Mouse (Mus musculus): ENCODE data around the gene Tpk1. TPM values are rescaled to one million over a fixed set of nuclear protein-coding genes. Genes with fewer than 3 reads are reported as not detected.

Gene Tpk1
- polyA plus RNA-seq, 1 experiment, result 3.4 TPM

- Histone ChIP-seq H3K36me3 (ENCODE audit: control insufficient read depth, insufficient read depth, low read length) (peaks cover 4% of the 10 kb centered on the region; the same call in 1 of the 2 replicates), H3K4me3 (ENCODE audit: low read depth, low read length) (no peak overlapping the region), H3K4me1 (ENCODE audit: control insufficient read depth, insufficient read depth, insufficient read length, low read length) (no peaks in the 10 kb centered on the region), H3K27ac (ENCODE audit: insufficient read depth, low read depth, low read length) (no peak overlapping the region), H3K27me3 (ENCODE audit: control insufficient read depth, insufficient read depth, low read length) (no peaks in the 10 kb centered on the region)
- TF ChIP-seq CTCF (IDR thresholded peaks at IDR 0.05; ENCODE audit: extremely low read depth, insufficient read length, insufficient replicate concordance, low read depth, low read length) (no peak), POLR2A (IDR thresholded peaks at IDR 0.05; ENCODE audit: low read depth, low read length) (no peak)
- WGBS, result 87% methylated on average over 3 of the region's 3 CpGs
Observed at GRCm38 (mm10) chr6:43657845-43658244, 8.2 kb downstream of the Tpk1 start.

DNA sequence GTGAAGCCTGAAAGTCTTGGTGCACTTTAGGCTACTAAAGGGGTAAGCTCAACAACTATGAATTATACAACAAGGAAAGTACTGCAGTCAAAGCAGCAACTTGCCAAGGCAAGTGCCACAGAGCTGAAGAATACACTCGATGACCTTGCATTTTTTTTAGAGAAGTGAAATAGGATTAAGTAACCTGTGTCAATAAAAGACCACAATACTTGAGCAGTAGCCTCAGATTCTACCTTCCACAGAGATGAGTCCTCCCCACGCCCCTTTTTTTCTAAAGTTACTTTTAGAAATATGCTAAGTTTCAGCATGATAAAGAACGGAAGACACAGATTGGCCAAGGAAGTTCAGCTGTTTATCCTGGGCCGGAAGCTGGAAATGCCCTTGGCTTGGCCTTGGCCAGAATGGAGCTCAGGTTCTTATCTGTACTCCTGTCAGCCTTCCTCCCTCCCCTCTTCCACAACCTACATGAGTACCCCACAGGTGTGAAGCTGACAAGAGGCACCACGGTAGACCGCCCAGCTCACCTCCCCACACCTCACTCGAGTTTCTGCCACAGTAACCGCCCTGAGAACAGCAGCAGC is 11.1 kb downstream of the Tpk1 start:
- H3K27ac ChIP-seq (ENCODE audit: insufficient read depth, low read depth, low read length), result no peak overlapping the region
- TF ChIP-seq CTCF (IDR thresholded peaks at IDR 0.05; ENCODE audit: extremely low read depth, insufficient read length, insufficient replicate concordance, low read depth, low read length) (no peak), POLR2A (IDR thresholded peaks at IDR 0.05; ENCODE audit: low read depth, low read length) (no peak)
- H3K4me1 ChIP-seq (ENCODE audit: control insufficient read depth, insufficient read depth, insufficient read length, low read length), result no peaks in the 10 kb centered on the region
- H3K36me3 ChIP-seq (ENCODE audit: control insufficient read depth, insufficient read depth, low read length), result peaks cover 3% of the 10 kb centered on the region; the same call in 1 of the 2 replicates
- H3K4me3 ChIP-seq (ENCODE audit: low read depth, low read length), result no peak overlapping the region
- H3K27me3 ChIP-seq (ENCODE audit: control insufficient read depth, insufficient read depth, low read length), result no peaks in the 10 kb centered on the region
- WGBS, result 74% methylated on average over 8 of the region's 8 CpGs

GRCm38 (mm10) chr6:43649516-43649915 is 16.6 kb downstream of the Tpk1 start:
- TF ChIP-seq CTCF (IDR thresholded peaks at IDR 0.05; ENCODE audit: extremely low read depth, insufficient read length, insufficient replicate concordance, low read depth, low read length) (no peak), POLR2A (IDR thresholded peaks at IDR 0.05; ENCODE audit: low read depth, low read length) (no peak)
- Histone ChIP-seq H3K4me3 (ENCODE audit: low read depth, low read length) (no peak overlapping the region), H3K27ac (ENCODE audit: insufficient read depth, low read depth, low read length) (no peak overlapping the region), H3K27me3 (ENCODE audit: control insufficient read depth, insufficient read depth, low read length) (no peaks in the 10 kb centered on the region), H3K4me1 (ENCODE audit: control insufficient read depth, insufficient read depth, insufficient read length, low read length) (no peaks in the 10 kb centered on the region), H3K36me3 (ENCODE audit: control insufficient read depth, insufficient read depth, low read length) (no peaks in the 10 kb centered on the region)
- 91% methylated on average over 2 of the region's 2 CpGs for WGBS

DNA sequence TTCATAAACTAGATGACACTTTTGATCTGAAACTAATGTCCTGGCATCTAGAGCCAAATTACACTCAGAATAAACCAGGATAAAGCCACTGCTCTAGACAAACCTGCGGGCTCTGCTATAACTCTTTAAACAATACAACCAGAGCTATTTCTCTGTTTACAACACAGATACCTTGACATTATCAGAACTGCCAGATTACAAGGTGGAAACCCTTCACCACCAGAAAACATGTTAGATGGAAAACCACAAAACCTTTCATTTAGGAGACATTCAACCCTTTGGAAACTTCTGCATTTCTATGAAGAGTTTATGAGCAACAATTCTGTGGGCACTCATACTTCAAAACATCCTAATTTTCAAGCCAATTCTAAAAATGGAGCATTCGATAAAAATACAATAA is 20.4 kb downstream of the Tpk1 start:
- H3K4me3 ChIP-seq (ENCODE audit: low read depth, low read length), result no peak overlapping the region
- H3K27ac ChIP-seq (ENCODE audit: insufficient read depth, low read depth, low read length), result no peak overlapping the region
- WGBS, result 80% methylated on average over 2 of the region's 2 CpGs
- H3K27me3 ChIP-seq (ENCODE audit: control insufficient read depth, insufficient read depth, low read length), result no peaks in the 10 kb centered on the region
- H3K4me1 ChIP-seq (ENCODE audit: control insufficient read depth, insufficient read depth, insufficient read length, low read length), result 0 out of 2 replicates have a peak, but pooled peaks cover 5% of the 10 kb centered on the region
- no peak for TF ChIP-seq CTCF (IDR thresholded peaks at IDR 0.05; ENCODE audit: extremely low read depth, insufficient read length, insufficient replicate concordance, low read depth, low read length)
- no peak for TF ChIP-seq POLR2A (IDR thresholded peaks at IDR 0.05; ENCODE audit: low read depth, low read length)
- H3K36me3 ChIP-seq (ENCODE audit: control insufficient read depth, insufficient read depth, low read length), result no peaks in the 10 kb centered on the region; the same call in 1 of the 2 replicates

DNA sequence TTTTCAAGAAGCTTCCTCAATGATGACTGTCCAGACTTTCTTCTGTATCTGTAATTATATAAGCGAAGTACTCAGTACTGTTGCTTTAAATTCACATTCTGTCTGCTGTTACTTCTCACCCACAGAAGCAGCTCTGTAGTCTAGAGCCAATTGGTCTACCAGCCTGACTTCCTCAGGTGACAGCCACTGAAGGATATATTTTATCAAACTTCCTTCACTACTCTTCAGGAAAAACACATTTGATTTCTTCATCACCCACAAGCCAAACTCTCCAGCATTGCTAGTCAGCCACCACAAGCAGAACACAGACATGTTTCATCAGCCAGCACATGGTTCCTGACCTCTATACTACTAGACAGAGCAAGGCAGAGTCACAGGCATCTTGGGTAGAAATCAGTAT is 21.0 kb downstream of the Tpk1 start:
- WGBS, result 93% methylated on average over 1 of the region's 1 CpGs
- H3K27ac ChIP-seq (ENCODE audit: insufficient read depth, low read depth, low read length), result no peak overlapping the region
- no peak overlapping the region for H3K4me3 ChIP-seq (ENCODE audit: low read depth, low read length)
- TF ChIP-seq POLR2A (IDR thresholded peaks at IDR 0.05; ENCODE audit: low read depth, low read length) (no peak), CTCF (IDR thresholded peaks at IDR 0.05; ENCODE audit: extremely low read depth, insufficient read length, insufficient replicate concordance, low read depth, low read length) (no peak)
- H3K4me1 ChIP-seq (ENCODE audit: control insufficient read depth, insufficient read depth, insufficient read length, low read length), result 0 out of 2 replicates have a peak, but pooled peaks cover 5% of the 10 kb centered on the region
- no peaks in the 10 kb centered on the region for H3K27me3 ChIP-seq (ENCODE audit: control insufficient read depth, insufficient read depth, low read length)
- H3K36me3 ChIP-seq (ENCODE audit: control insufficient read depth, insufficient read depth, low read length), result no peaks in the 10 kb centered on the region; the same call in 1 of the 2 replicates

GRCm38 (mm10) chr6:43643718-43644117 is 22.4 kb downstream of the Tpk1 start:
- TF ChIP-seq POLR2A (IDR thresholded peaks at IDR 0.05; ENCODE audit: low read depth, low read length), result no peak
- TF ChIP-seq CTCF (IDR thresholded peaks at IDR 0.05; ENCODE audit: extremely low read depth, insufficient read length, insufficient replicate concordance, low read depth, low read length), result no peak
- Histone ChIP-seq H3K27me3 (ENCODE audit: control insufficient read depth, insufficient read depth, low read length) (no peaks in the 10 kb centered on the region), H3K4me1 (ENCODE audit: control insufficient read depth, insufficient read depth, insufficient read length, low read length) (peaks cover 5% of the 10 kb centered on the region; the same call in 1 of the 2 replicates), H3K27ac (ENCODE audit: insufficient read depth, low read depth, low read length) (no peak overlapping the region), H3K36me3 (ENCODE audit: control insufficient read depth, insufficient read depth, low read length) (no peaks in the 10 kb centered on the region; the same call in 1 of the 2 replicates), H3K4me3 (ENCODE audit: low read depth, low read length) (no peak overlapping the region)
- WGBS, result 77% methylated on average over 6 of the region's 6 CpGs

GRCm38 (mm10) chr6:43642375-43642774 is 23.7 kb downstream of the Tpk1 start:
- Histone ChIP-seq H3K36me3 (ENCODE audit: control insufficient read depth, insufficient read depth, low read length) (no peaks in the 10 kb centered on the region; the same call in 1 of the 2 replicates), H3K4me1 (ENCODE audit: control insufficient read depth, insufficient read depth, insufficient read length, low read length) (peaks cover 7% of the 10 kb centered on the region; the same call in 1 of the 2 replicates), H3K27me3 (ENCODE audit: control insufficient read depth, insufficient read depth, low read length) (no peaks in the 10 kb centered on the region), H3K27ac (ENCODE audit: insufficient read depth, low read depth, low read length) (no peak overlapping the region), H3K4me3 (ENCODE audit: low read depth, low read length) (no peak overlapping the region)
- TF ChIP-seq POLR2A (IDR thresholded peaks at IDR 0.05; ENCODE audit: low read depth, low read length) (no peak), CTCF (IDR thresholded peaks at IDR 0.05; ENCODE audit: extremely low read depth, insufficient read length, insufficient replicate concordance, low read depth, low read length) (no peak)
- 36% methylated on average over 5 of the region's 5 CpGs for WGBS
